Mouse (Mus musculus): ENCODE results near the gene Rab5c.

GRCm38 (mm10) chr11:100754693-100755057 lies 16.7 kb upstream of the Rab5c start:
- TF ChIP-seq POLR2AphosphoS2 (IDR thresholded peaks at IDR 0.05; ENCODE audit: low read length) (no peak), ELF1 (IDR thresholded peaks at IDR 0.05; ENCODE audit: low read depth, low read length) (no peak), CTCF (IDR thresholded peaks at IDR 0.05 in 2 of 3, conservative IDR thresholded peaks at IDR 0.05 in 1 of 3; ENCODE audit: control insufficient read depth in 1 of 3, insufficient read depth in 1 of 3, low read depth in 2 of 3, low read length in 3 of 3, poor library complexity in 1 of 3, severe bottlenecking in 1 of 3) (no peak), POLR2A (IDR thresholded peaks at IDR 0.05; ENCODE audit: control insufficient read depth in 1 of 2, insufficient read depth in 1 of 2, low read depth in 1 of 2, low read length in 2 of 2, poor library complexity in 1 of 2) (no peak), USF2 (IDR thresholded peaks at IDR 0.05; ENCODE audit: borderline replicate concordance in 1 of 2, insufficient read depth in 1 of 2, low read depth in 1 of 2, low read length in 2 of 2) (no peak), ZMIZ1 (IDR thresholded peaks at IDR 0.05; ENCODE audit: low read depth, low read length) (no peak), POLR2AphosphoS5 (IDR thresholded peaks at IDR 0.05; ENCODE audit: borderline replicate concordance, low read depth, low read length) (no peak), MAX (IDR thresholded peaks at IDR 0.05; ENCODE audit: low read length) (no peak), TAL1 (IDR thresholded peaks at IDR 0.05; ENCODE audit: low read length) (no peak), RAD21 (IDR thresholded peaks at IDR 0.05; ENCODE audit: low read depth, low read length) (no peak), KAT2A (conservative IDR thresholded peaks at IDR 0.05; ENCODE audit: low read depth, low read length) (no peak), JUND (IDR thresholded peaks at IDR 0.05; ENCODE audit: low read depth, low read length) (no peak)
